Mouse (Mus musculus) gastrocnemius, postnatal 14 days (tissue): ENCODE measurements around the gene Cbx7. TPM values are rescaled to one million over a fixed set of nuclear protein-coding genes. Genes with fewer than 3 reads are reported as not detected.
"Not testable (repeated sequence)": the region's sequence is repeated elsewhere in the genome, so short reads cannot be mapped to it uniquely, and the experiment has no call there.

ENCODE experiments used
- DNase-seq: peaks from one replicate; pipeline ENCODE4 v3.0.0; 2021; ENCODE audit warnings: mixed read lengths
- intact Hi-C: fragments of 180-260 bp; cut with DNase I; formaldehyde crosslinking; loops from one replicate; pipeline ENCODE4 v1.15.1; 2025; ENCODE audit warnings: low total_unique reads
- total RNA-seq, 2 experiments: library from RNA; stranded (reverse); gene quantifications; 2 replicates each; pipeline ENCODE4 v1.2.3; 2021

Cbx7 gene
- total RNA-seq, 2 experiments from 2014 or later, result 3.7 to 4.5 TPM

- intact Hi-C loops, result no loop called here
- no peak for DNase-seq
Measured at GRCm38 (mm10) chr15:79933052-79933669, 37.8 kb downstream of the Cbx7 start.

GRCm38 (mm10) chr15:79932323-79932987 lies 38.5 kb downstream of the Cbx7 start:
- peak; percentile 87 for DNase-seq
- intact Hi-C loops, result no loop called here

GRCm38 (mm10) chr15:79931496-79932141 lies 39.3 kb downstream of the Cbx7 start:
- intact Hi-C loops, result no loop called here
- DNase-seq, result no peak

GRCm38 (mm10) chr15:79929734-79930133 lies 41.2 kb downstream of the Cbx7 start:
- intact Hi-C loops, result no loop called here
- no peak for DNase-seq

GRCm38 (mm10) chr15:79928736-79929135 lies 42.2 kb downstream of the Cbx7 start:
- DNase-seq, result no peak
- intact Hi-C loops, result no loop called here

GRCm38 (mm10) chr15:79928316-79928715 lies 42.6 kb downstream of the Cbx7 start:
- intact Hi-C loops, result no loop called here

GRCm38 (mm10) chr15:79927637-79928122 lies 43.2 kb downstream of the Cbx7 start:
- intact Hi-C loops, result no loop called here
- DNase-seq, result peak; percentile 96

More at GRCm38 (mm10) chr15:79928316-79928715, 42.6 kb downstream of the Cbx7 start:
- DNase-seq, result no peak

- intact Hi-C loops, result no loop called here
Measured at GRCm38 (mm10) chr15:79926856-79927416, 44.0 kb downstream of the Cbx7 start.

GRCm38 (mm10) chr15:79919787-79920186 lies 51.1 kb downstream of the Cbx7 start:
- no peak for DNase-seq
- intact Hi-C loops, result no loop called here

More at GRCm38 (mm10) chr15:79926856-79927416, 44.0 kb downstream of the Cbx7 start:
- no peak for DNase-seq

- no peak for DNase-seq
- intact Hi-C loops, result no loop called here
Measured at GRCm38 (mm10) chr15:79918485-79918884, 52.4 kb downstream of the Cbx7 start.

GRCm38 (mm10) chr15:79917111-79917720 lies 53.7 kb downstream of the Cbx7 start:
- intact Hi-C loops, result no loop called here
- DNase-seq, result no peak

GRCm38 (mm10) chr15:79916150-79916549 lies 54.8 kb downstream of the Cbx7 start:
- DNase-seq, result no peak
- intact Hi-C loops, result no loop called here

GRCm38 (mm10) chr15:79914357-79914756 lies 56.6 kb downstream of the Cbx7 start:
- DNase-seq, result no peak
- intact Hi-C loops, result no loop called here

GRCm38 (mm10) chr15:79913761-79914346 lies 57.1 kb downstream of the Cbx7 start:
- DNase-seq, result no peak
- intact Hi-C loops, result no loop called here

- no peak for DNase-seq
- intact Hi-C loops, result no loop called here
Measured at GRCm38 (mm10) chr15:79911339-79911738, 59.6 kb downstream of the Cbx7 start.

- DNase-seq, intact Hi-C loops: not testable (repeated sequence)
Measured at GRCm38 (mm10) chr15:79910812-79911211, 60.1 kb downstream of the Cbx7 start.

- intact Hi-C loops, result not testable (repeated sequence)
Measured at GRCm38 (mm10) chr15:79909006-79909405, 61.9 kb downstream of the Cbx7 start.

GRCm38 (mm10) chr15:79906855-79907254 lies 64.1 kb downstream of the Cbx7 start:
- no peak for DNase-seq
- intact Hi-C loops, result no loop called here

More at GRCm38 (mm10) chr15:79909006-79909405, 61.9 kb downstream of the Cbx7 start:
- DNase-seq, result not testable (repeated sequence)

- intact Hi-C loops, result no loop called here
- DNase-seq, result no peak
Measured at GRCm38 (mm10) chr15:79905211-79905610, 65.7 kb downstream of the Cbx7 start.
